Mouse (Mus musculus) megakaryocyte, embryonic 14.5 days (primary cell): ENCODE results near the gene Rassf6.

Experiments used
- FLI1 ChIP-seq: IDR thresholded peaks from 2 replicates; pipeline ENCODE4 v1.6.1; 2012; ENCODE audit warnings: low read length, inconsistent platforms, mixed read lengths
- GATA1 ChIP-seq: IDR thresholded peaks from 3 replicates; pipeline ENCODE4 v1.6.1; 2012; ENCODE audit warnings: mixed read lengths, low read length, inconsistent platforms, borderline replicate concordance

DNA sequence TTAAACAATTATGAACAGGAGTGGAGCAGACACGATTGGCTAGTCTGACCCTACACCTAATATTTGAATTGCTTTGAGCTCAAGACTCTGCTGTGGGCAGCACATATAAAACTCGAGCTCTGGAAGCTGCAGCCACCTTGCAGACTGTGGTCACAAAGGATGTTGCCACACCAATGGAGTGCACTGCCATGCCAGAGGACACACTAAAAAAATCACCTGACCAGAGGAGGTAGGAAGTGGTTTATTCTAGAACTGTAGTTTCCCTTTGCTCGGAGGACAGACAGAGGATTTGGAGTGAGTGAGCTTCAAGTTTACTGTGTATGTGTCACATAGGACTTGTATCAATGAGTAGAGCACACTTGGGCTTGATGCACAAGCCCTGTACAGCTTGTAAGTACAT is 84.4 kb downstream of the Rassf6 start:
- TF ChIP-seq GATA1, result no peak
- no peak for TF ChIP-seq FLI1
